Comparison of ENCODE assay signal across 12 mouse cellular contexts in genomic region chr17:86254978-86255377, GRCm38 (mm10).
DNase-seq lines count a peak whose midpoint lies in the region; ATAC-seq and TF ChIP-seq lines count a peak whose summit lies in the region.
"Had no signal": no experiment of that assay in that cellular context is flagged by ENCODE, and none has a peak within 500 bp of the region (broad histone marks: within the 10 kb centered on the region; RNA-seq: fewer than 3 reads in every experiment).

No protein-coding gene starts in this region.

- DNase-seq in hindbrain, postnatal 0 days (ENCODE audit: low spot score) = no peak
- DNase-seq in liver, postnatal 0 days = no peak
- DNase-seq in liver = no peak
- peak; percentile 8 for DNase-seq in ES-CJ7 (ENCODE audit: low read depth, low spot score)
- DNase-seq in brain, embryonic 14.5 days (ENCODE audit: low read depth) = no peak
- DNase-seq in spleen, postnatal 10 days (ENCODE audit: low spot score in 2 of 2) = no peak
- DNase-seq: retina, postnatal 1 day had no signal

- H3K4me3 ChIP-seq in hindbrain, postnatal 0 days (ENCODE audit: low read length) = no peak overlapping the region
- no peak overlapping the region for H3K4me3 ChIP-seq in hindbrain, embryonic 12.5 days
- H3K4me3 ChIP-seq in liver, postnatal 0 days (ENCODE audit: low read depth, low read length) = no peak overlapping the region
- H3K4me3 ChIP-seq: liver, embryonic 15.5 days; midbrain, embryonic 12.5 days; myocyte had no signal

- WGBS in hindbrain, postnatal 0 days = 96% methylated on average over 6 of the region's 6 CpGs
- WGBS in hindbrain, embryonic 12.5 days = 96% methylated on average over 6 of the region's 6 CpGs
- 86% methylated on average over 6 of the region's 6 CpGs for WGBS in liver, postnatal 0 days (ENCODE audit: insufficient replicate concordance)

- no peak overlapping the region for H3K4me2 ChIP-seq in hindbrain, postnatal 0 days (ENCODE audit: low read depth, low read length)
- H3K4me2 ChIP-seq in hindbrain, embryonic 12.5 days (replicated peaks) = no peak overlapping the region
- no peak overlapping the region for H3K4me2 ChIP-seq in liver, postnatal 0 days (ENCODE audit: low read depth, low read length)
- H3K4me2 ChIP-seq: heart, embryonic 11.5 days; liver, embryonic 15.5 days; midbrain, embryonic 12.5 days had no signal

- H3K9ac ChIP-seq in hindbrain, postnatal 0 days (replicated peaks; ENCODE audit: low read length) = no peak overlapping the region
- no peak overlapping the region for H3K9ac ChIP-seq in hindbrain, embryonic 12.5 days
- H3K9ac ChIP-seq in liver, postnatal 0 days (replicated peaks) = no peak overlapping the region
- H3K9ac ChIP-seq: liver, embryonic 15.5 days; midbrain, embryonic 12.5 days had no signal

- ATAC-seq in hindbrain, postnatal 0 days = no peak
- no peak for ATAC-seq in hindbrain, embryonic 12.5 days (ENCODE audit: low FRiP score)
- ATAC-seq in liver, postnatal 0 days = no peak

- H3K27ac ChIP-seq in hindbrain, postnatal 0 days = no peak overlapping the region
- H3K27ac ChIP-seq in hindbrain, embryonic 12.5 days = no peak overlapping the region
- H3K27ac ChIP-seq in liver, postnatal 0 days (ENCODE audit: low read depth) = no peak overlapping the region
- H3K27ac ChIP-seq: liver, embryonic 15.5 days; midbrain, embryonic 12.5 days had no signal

- H3K4me1 ChIP-seq in hindbrain, postnatal 0 days (ENCODE audit: insufficient read depth, low read length) = peaks cover 18% of the 10 kb centered on the region
- H3K4me1 ChIP-seq in hindbrain, embryonic 12.5 days = 0 out of 2 replicates have a peak, but pooled peaks cover 9% of the 10 kb centered on the region
- no peaks in the 10 kb centered on the region for H3K4me1 ChIP-seq in liver, postnatal 0 days (ENCODE audit: insufficient read depth)
- H3K4me1 ChIP-seq: liver, embryonic 15.5 days; midbrain, embryonic 12.5 days had no signal

- H3K9me3 ChIP-seq in hindbrain, postnatal 0 days (ENCODE audit: low read length) = no peaks in the 10 kb centered on the region
- H3K9me3 ChIP-seq in hindbrain, embryonic 12.5 days (replicated peaks) = no peaks in the 10 kb centered on the region
- H3K9me3 ChIP-seq in liver, postnatal 0 days (ENCODE audit: low read length) = no peaks in the 10 kb centered on the region
- H3K9me3 ChIP-seq: liver, embryonic 15.5 days; midbrain, embryonic 12.5 days had no signal

- TF ChIP-seq POLR2A in brain, embryonic 14.5 days (IDR thresholded peaks at IDR 0.05; ENCODE audit: borderline replicate concordance, extremely low read depth, insufficient read depth, insufficient read length, poor library complexity, severe bottlenecking) = no peak

- TF ChIP-seq EP300 in liver, postnatal 0 days (IDR thresholded peaks at IDR 0.05; ENCODE audit: low read depth) = no peak

- TF ChIP-seq CTCF in hindbrain, postnatal 0 days (IDR thresholded peaks at IDR 0.05; ENCODE audit: low read depth) = peak; percentile 55
- peak; percentile 46 for TF ChIP-seq CTCF in liver, postnatal 0 days (IDR thresholded peaks at IDR 0.05; ENCODE audit: low read depth)
- TF ChIP-seq CTCF in brain, embryonic 14.5 days (IDR thresholded peaks at IDR 0.05; ENCODE audit: borderline replicate concordance, extremely low read depth, insufficient read depth, insufficient read length) = peak; percentile 15; the same call in 1 of the 2 replicates

- H3K36me3 ChIP-seq in hindbrain, postnatal 0 days (ENCODE audit: insufficient read depth, low read length) = no peaks in the 10 kb centered on the region
- no peaks in the 10 kb centered on the region for H3K36me3 ChIP-seq in hindbrain, embryonic 12.5 days
- H3K36me3 ChIP-seq in liver, postnatal 0 days (replicated peaks; ENCODE audit: insufficient read depth, low read length) = no peaks in the 10 kb centered on the region
- H3K36me3 ChIP-seq: liver, embryonic 15.5 days; midbrain, embryonic 12.5 days had no signal

- no peaks in the 10 kb centered on the region for H3K27me3 ChIP-seq in hindbrain, postnatal 0 days (ENCODE audit: insufficient read depth, low read length)
- no peaks in the 10 kb centered on the region for H3K27me3 ChIP-seq in hindbrain, embryonic 12.5 days
- no peaks in the 10 kb centered on the region for H3K27me3 ChIP-seq in liver, postnatal 0 days (ENCODE audit: insufficient read depth, low read length)
- H3K27me3 ChIP-seq: liver, embryonic 15.5 days; midbrain, embryonic 12.5 days had no signal
